Mouse (Mus musculus) lung, embryonic 14.5 days (tissue): ENCODE measurements around the gene Glt28d2. TPM values are rescaled to one million over a fixed set of nuclear protein-coding genes. Genes with fewer than 3 reads are reported as not detected.
A peak's percentile ranks its signal among the peaks of the same experiment; 100 is the strongest.

ENCODE experiments used
- ATAC-seq: fragments of 200-750 bp; cut with Nextera tagmentation; 2 replicates; pipeline ENCODE4 v1.8.0; 2017; ENCODE audit warnings: mild to moderate bottlenecking, moderate TSS enrichment, moderate library complexity; ENCODE audit not compliant: insufficient read depth
- DNase-seq: peaks from one replicate; pipeline ENCODE4 v3.0.0-alpha.2; 2015
- H3K27ac ChIP-seq: fragments of 300-500 bp; sonication (generic); 2 replicates; pipeline ENCODE4 v1.5.1; 2014; ENCODE audit warnings: low read depth, mild to moderate bottlenecking, moderate library complexity
- H3K27me3 ChIP-seq: fragments of 300-500 bp; sonication (generic); 2 replicates; pipeline ENCODE4 v1.6.1; 2014; ENCODE audit warnings: low read length, control low read depth; ENCODE audit not compliant: insufficient read depth
- H3K36me3 ChIP-seq: fragments of 300-500 bp; sonication (generic); 2 replicates; pipeline ENCODE4 v1.6.1; 2014; ENCODE audit warnings: control low read depth; ENCODE audit not compliant: insufficient read depth
- H3K4me1 ChIP-seq: fragments of 300-500 bp; sonication (generic); 2 replicates; pipeline ENCODE4 v1.6.1; 2014; ENCODE audit warnings: antibody characterized with exemption, control low read depth; ENCODE audit not compliant: insufficient read depth
- H3K4me2 ChIP-seq: fragments of 300-500 bp; sonication (generic); 2 replicates; pipeline ENCODE4 v1.6.1; 2014; ENCODE audit warnings: mild to moderate bottlenecking
- H3K4me3 ChIP-seq: fragments of 300-500 bp; sonication (generic); 2 replicates; pipeline ENCODE4 v1.5.1; 2014; ENCODE audit warnings: low read depth, low read length
- H3K9ac ChIP-seq: fragments of 300-500 bp; sonication (generic); 2 replicates; pipeline ENCODE4 v1.6.1; 2014
- H3K9me3 ChIP-seq: fragments of 300-500 bp; sonication (generic); 2 replicates; pipeline ENCODE4 v1.6.1; 2016; ENCODE audit warnings: low read depth, low read length, control low read depth
- CTCF ChIP-seq: IDR thresholded peaks from 2 replicates; pipeline ENCODE4 v1.5.1; 2016; ENCODE audit warnings: antibody characterized with exemption, low read depth
- WGBS: fragments of 180-500 bp; shearing (Covaris S2); extraction: QIAGEN DNeasy Blood & Tissue Kit; methylation state at CpG from one replicate; pipeline ENCODE4 v1.1.7; 2014; 5-methylcytosine and 5-hydroxymethylcytosine counted together
- polyA plus RNA-seq: library from polyadenylated mRNA; unstranded; fragments of >200 nt; fragmentation: Nextera tagmentation; extraction: Ambion mirVana; gene quantifications from 2 replicates; pipeline ENCODE4 v1.2.1, GENCODE M21; 2014

The Glt28d2 gene
- 1.4 and 1.8 TPM in 2 replicates for polyA plus RNA-seq

DNA sequence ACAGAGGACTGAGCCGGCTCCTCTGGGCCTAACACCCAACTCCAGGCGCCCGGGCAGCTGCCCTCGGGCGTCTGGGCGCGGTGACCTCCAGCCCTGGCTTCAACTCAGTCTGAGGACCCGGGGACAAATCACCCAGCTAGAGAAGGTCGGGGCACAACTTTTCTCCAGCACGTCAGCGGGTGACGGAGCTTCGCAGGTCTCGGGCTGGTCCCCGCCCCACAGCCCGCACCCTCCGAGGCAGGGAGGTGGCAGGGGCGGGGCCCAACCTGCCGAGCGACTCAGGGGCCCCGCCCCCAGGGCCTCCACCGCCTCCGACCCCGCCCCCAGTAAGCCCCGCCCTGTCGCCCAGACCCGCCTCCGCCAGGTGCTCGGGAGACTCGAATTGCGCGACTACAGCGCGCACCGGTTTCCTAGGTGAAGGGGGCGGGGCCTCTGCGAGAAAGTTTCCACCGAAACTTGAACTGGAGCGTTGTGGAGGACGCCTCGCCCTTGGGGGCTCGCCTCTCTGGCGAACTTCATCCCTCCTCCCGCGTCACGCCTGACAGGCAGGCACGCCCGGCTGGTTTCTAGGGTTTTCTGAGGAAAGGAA is at the start of gene Glt28d2, which contains the start of gene Gm37240:
Glt28d2 (minus strand) TSS at position 278 of the 589 bp plus-strand sequence.
Gm37240 (minus strand) TSS at position 280 of the 589 bp plus-strand sequence.
- ATAC-seq = peak; percentile 92
- Histone ChIP-seq H3K9ac (peak within 1 kb of the TSS; percentile 58), H3K4me2 (peak within 1 kb of the TSS; percentile 82), H3K9me3 (no peaks in the 10 kb centered on the region), H3K27me3 (no peaks in the 10 kb centered on the region), H3K27ac (peak within 1 kb of the TSS; percentile 50; the same call in 1 of the 2 replicates), H3K36me3 (no peaks in the 10 kb centered on the region), H3K4me1 (0 out of 2 replicates have a peak, but pooled peaks cover 4% of the 10 kb centered on the region), H3K4me3 (peak within 1 kb of the TSS; percentile 52)
- TF ChIP-seq CTCF = no peak
- under 1% methylated on average over 48 of the region's 48 CpGs for WGBS
- peak; percentile 91 for DNase-seq

DNA sequence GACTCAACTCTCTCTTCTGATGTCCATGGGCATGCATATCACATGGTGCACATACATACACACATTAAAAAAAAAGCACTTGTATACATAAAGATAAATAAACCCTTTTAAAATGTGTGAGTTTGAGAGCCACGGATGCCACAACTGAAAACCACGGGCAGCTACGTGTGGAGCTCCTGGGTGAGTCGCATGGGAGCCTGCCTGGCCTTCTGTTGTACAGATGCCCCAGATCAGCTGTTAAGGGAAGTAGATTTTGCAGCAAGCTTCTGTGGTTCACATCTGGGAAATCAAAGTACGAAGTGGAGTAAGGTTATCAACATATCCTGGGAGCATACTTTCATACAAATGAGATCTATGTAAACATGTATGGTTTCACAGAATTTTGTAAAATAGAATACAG is 46.3 kb upstream of the Glt28d2 start:
- Histone ChIP-seq H3K4me3 (no peak overlapping the region), H3K27ac (no peak overlapping the region)
- no peak for DNase-seq

GRCm38 (mm10) chr3:85931859-85932258 is 44.5 kb upstream of the Glt28d2 start:
- no peak overlapping the region for H3K4me2 ChIP-seq
- DNase-seq = no peak
- TF ChIP-seq CTCF = no peak
- H3K9ac ChIP-seq = no peak overlapping the region
- no peaks in the 10 kb centered on the region for H3K9me3 ChIP-seq
- H3K4me1 ChIP-seq = no peaks in the 10 kb centered on the region
- H3K27ac ChIP-seq = no peak overlapping the region
- H3K27me3 ChIP-seq = no peaks in the 10 kb centered on the region
- no peak for ATAC-seq
- H3K36me3 ChIP-seq = no peaks in the 10 kb centered on the region
- H3K4me3 ChIP-seq = no peak overlapping the region
- 53% methylated on average over 6 of the region's 6 CpGs for WGBS

More for the DNA sequence above, 46.3 kb upstream of the Glt28d2 start:
- WGBS = 74% methylated on average over 5 of the region's 5 CpGs
- Histone ChIP-seq H3K27me3 (no peaks in the 10 kb centered on the region), H3K4me2 (no peak overlapping the region), H3K9ac (no peak overlapping the region), H3K4me1 (no peaks in the 10 kb centered on the region), H3K36me3 (no peaks in the 10 kb centered on the region), H3K9me3 (no peaks in the 10 kb centered on the region)
- TF ChIP-seq CTCF = no peak
- no peak for ATAC-seq

- no peak overlapping the region for H3K4me3 ChIP-seq
- no peaks in the 10 kb centered on the region for H3K9me3 ChIP-seq
- H3K27ac ChIP-seq = no peak overlapping the region
- no peak overlapping the region for H3K4me2 ChIP-seq
- H3K36me3 ChIP-seq = no peaks in the 10 kb centered on the region
- no peaks in the 10 kb centered on the region for H3K27me3 ChIP-seq
- ATAC-seq = no peak
- no peak for TF ChIP-seq CTCF
- no peak for DNase-seq
- H3K9ac ChIP-seq = no peak overlapping the region
- H3K4me1 ChIP-seq = no peaks in the 10 kb centered on the region
- 70% methylated on average over 11 of the region's 11 CpGs for WGBS
These were observed 43.4 kb upstream of the Glt28d2 start for GRCm38 (mm10) chr3:85930671-85931255.

GRCm38 (mm10) chr3:85929711-85930110 is 42.4 kb upstream of the Glt28d2 start:
- 84% methylated on average over 5 of the region's 5 CpGs for WGBS

GRCm38 (mm10) chr3:85928140-85928611 is 40.9 kb upstream of the Glt28d2 start:
- no peaks in the 10 kb centered on the region for H3K27me3 ChIP-seq
- no peaks in the 10 kb centered on the region for H3K4me1 ChIP-seq
- no peaks in the 10 kb centered on the region for H3K36me3 ChIP-seq
- WGBS = 80% methylated on average over 5 of the region's 5 CpGs
- H3K9ac ChIP-seq = no peak overlapping the region
- H3K4me3 ChIP-seq = no peak overlapping the region
- no peak overlapping the region for H3K4me2 ChIP-seq
- TF ChIP-seq CTCF = no peak
- no peaks in the 10 kb centered on the region for H3K9me3 ChIP-seq
- DNase-seq (peak; percentile 3), ATAC-seq (no peak)
- H3K27ac ChIP-seq = no peak overlapping the region

More at GRCm38 (mm10) chr3:85929711-85930110, 42.4 kb upstream of the Glt28d2 start:
- H3K9ac ChIP-seq = no peak overlapping the region
- TF ChIP-seq CTCF = no peak
- no peaks in the 10 kb centered on the region for H3K4me1 ChIP-seq
- no peak overlapping the region for H3K4me2 ChIP-seq
- H3K27ac ChIP-seq = no peak overlapping the region
- H3K36me3 ChIP-seq = no peaks in the 10 kb centered on the region
- H3K27me3 ChIP-seq = no peaks in the 10 kb centered on the region
- H3K4me3 ChIP-seq = no peak overlapping the region
- no peak for ATAC-seq
- H3K9me3 ChIP-seq = no peaks in the 10 kb centered on the region
- DNase-seq = no peak

GRCm38 (mm10) chr3:85927296-85927695 is 40.0 kb upstream of the Glt28d2 start:
- ATAC-seq (no peak), DNase-seq (no peak)
- Histone ChIP-seq H3K4me3 (no peak overlapping the region), H3K9me3 (no peaks in the 10 kb centered on the region), H3K27ac (no peak overlapping the region), H3K4me2 (no peak overlapping the region), H3K4me1 (no peaks in the 10 kb centered on the region), H3K36me3 (no peaks in the 10 kb centered on the region), H3K27me3 (no peaks in the 10 kb centered on the region), H3K9ac (no peak overlapping the region)
- WGBS = 64% methylated on average over 9 of the region's 9 CpGs
- TF ChIP-seq CTCF = no peak
